Mouse (Mus musculus) left cerebral cortex, postnatal 10 days (tissue): Measurements from ENCODE around the gene Caln1. TPM values are rescaled to one million over a fixed set of nuclear protein-coding genes. Genes with fewer than 3 reads are reported as not detected.

Experiments used
- DNase-seq, 2 experiments: peaks; one replicate each; pipeline ENCODE4 v3.0.0; 2021 to 2022; ENCODE audit warnings: low spot score in 2 of 2, mixed read lengths in 1 of 2; ENCODE audit errors: extremely low spot score in 1 of 2
- intact Hi-C: fragments of 180-260 bp; cut with DNase I; formaldehyde crosslinking; loops from one replicate; pipeline ENCODE4 v1.15.1; 2025
- total RNA-seq, 2 experiments: library from RNA; stranded (reverse); gene quantifications; 2 replicates each; pipeline ENCODE4 v1.2.3; 2021

The Caln1 gene
- total RNA-seq, 2 experiments from 2014 or later = 174 to 184 TPM

- no peak for DNase-seq
- intact Hi-C loops = loop anchor here (2.0 to 5.0 kb wide), 3 partner anchors 405 to 585 kb away; no protein-coding TSS in a partner anchor
Observed at GRCm38 (mm10) chr5:130852182-130852581, 482.9 kb downstream of the Caln1 start.

- DNase-seq = peak; percentile 85 to 87
- intact Hi-C loops = loop anchor here (2.0 to 5.0 kb wide), 3 partner anchors 406 to 587 kb away; no protein-coding TSS in a partner anchor
Observed at GRCm38 (mm10) chr5:130853371-130853770, 484.1 kb downstream of the Caln1 start.

- DNase-seq = no peak
- intact Hi-C loops = loop anchor here (5.0 kb wide), 2 partner anchors 407 to 447 kb away; no protein-coding TSS in a partner anchor
Observed at GRCm38 (mm10) chr5:130854430-130854829, 485.2 kb downstream of the Caln1 start.

DNA sequence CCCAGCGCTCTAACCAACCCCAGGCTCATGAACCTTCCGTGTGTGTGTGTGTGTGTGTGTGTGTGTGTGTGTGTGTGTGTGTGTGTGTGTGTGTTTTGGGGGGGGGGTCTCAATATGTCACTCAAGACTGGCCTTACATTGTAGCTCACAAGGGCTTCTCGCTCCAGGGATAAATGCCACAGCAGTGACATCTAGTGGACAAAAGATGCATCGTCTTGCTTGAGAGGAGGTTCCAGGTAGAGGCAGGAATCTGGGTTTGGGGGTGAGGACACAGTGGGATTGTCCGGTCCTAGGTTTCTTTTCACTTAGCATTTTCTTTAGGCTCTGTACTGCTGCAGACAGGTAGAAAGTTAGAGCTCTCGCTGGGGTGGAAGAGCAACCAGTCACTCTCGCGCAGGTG is 488.9 kb downstream of the Caln1 start:
- DNase-seq = peak in 1 of 2 experiments; percentile 24
- intact Hi-C loops = no loop called here

DNA sequence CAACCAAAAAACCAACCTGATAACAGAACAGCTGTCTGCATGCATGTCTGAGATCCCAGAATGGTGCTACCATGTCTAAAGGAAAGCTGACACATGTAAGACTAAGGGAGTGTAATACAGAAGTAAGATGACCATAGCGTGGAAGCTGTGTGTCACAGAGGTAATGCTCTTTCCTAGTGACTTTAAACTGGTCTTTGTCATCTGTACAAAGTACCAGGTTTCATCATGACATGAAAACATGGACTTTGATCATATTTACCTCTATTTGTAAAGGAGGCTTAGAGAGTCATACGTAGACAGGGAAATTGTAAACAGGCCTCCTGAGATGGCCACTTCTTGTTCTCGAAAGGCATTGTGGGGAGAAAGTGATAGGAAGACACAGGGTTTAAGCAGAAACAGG is 489.5 kb downstream of the Caln1 start:
- DNase-seq = no peak
- intact Hi-C loops = no loop called here

DNA sequence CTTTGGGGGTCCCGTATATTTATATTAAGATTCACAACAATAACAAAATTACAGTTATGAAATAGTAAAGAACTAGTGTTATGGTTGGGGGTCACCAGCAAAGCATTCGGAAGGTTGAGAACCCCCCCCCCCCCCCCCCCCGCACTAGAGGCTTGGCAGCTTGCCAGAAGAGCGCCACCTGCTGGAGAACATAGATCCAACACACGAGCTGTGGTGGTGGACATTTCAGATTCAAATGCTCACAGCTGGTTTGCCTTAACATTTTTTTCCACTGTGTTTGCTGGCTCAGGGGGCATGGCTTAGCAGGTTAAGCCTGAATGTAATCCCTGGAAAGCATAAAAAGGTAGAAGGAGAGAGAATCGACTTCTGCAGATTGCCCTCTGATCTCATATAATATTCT is 490.5 kb downstream of the Caln1 start:
- intact Hi-C loops = loop anchor here (5.0 to 10.0 kb wide), 2 partner anchors 145 to 448 kb away; partner anchors contain the start of gene Galnt17

DNA sequence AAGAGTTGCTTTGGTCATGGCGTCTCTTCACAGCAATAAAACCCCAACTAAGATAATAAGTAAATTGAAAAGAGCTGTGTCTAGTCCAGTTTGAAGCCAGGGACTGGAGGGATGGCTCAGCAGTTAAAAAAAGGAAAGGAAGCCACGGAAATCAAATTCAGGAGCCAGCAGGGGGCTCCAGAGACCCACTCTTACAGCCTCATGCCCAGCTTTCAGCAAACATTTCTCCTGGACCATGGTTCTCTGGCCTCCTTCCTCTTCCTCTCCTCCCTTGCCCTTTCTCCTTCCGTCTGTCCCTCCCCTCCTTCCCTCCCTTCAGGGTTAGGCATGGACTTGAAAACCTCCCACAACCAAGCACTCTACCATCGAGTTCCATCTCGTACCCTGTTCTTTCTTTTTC is 493.0 kb downstream of the Caln1 start:
- intact Hi-C loops = loop anchor here (1.0 to 10.0 kb wide), 3 partner anchors 142 to 568 kb away; partner anchors contain the start of gene Galnt17
- peak; percentile 50 to 52 for DNase-seq

More for the DNA sequence above, 490.5 kb downstream of the Caln1 start:
- no peak for DNase-seq

- intact Hi-C loops = loop anchor here (10.0 kb wide), 1 partner anchor 135 kb away; no protein-coding TSS in a partner anchor
Observed at GRCm38 (mm10) chr5:130869869-130870268, 500.6 kb downstream of the Caln1 start.

DNA sequence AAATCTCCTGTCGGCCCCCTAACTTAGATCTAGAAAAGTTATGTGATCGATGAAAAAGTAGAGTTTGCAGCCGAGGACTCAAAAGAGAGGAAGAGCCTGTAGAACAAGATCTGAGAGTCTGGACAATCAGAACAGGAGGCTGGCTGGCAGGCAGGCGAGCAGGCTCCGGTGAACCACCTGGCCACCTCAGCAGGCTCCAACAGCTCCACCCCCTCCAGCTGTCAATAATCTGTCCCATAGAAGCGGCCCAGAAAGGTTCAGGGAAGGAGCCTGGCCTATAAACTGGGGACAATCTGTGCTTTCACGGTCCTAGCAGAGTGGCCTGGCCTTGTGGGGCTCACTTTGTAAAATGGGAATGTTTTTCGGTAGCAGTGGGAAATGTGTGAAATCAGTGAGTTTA is 501.8 kb downstream of the Caln1 start:
- intact Hi-C loops = no loop called here

More at GRCm38 (mm10) chr5:130869869-130870268, 500.6 kb downstream of the Caln1 start:
- no peak for DNase-seq

DNA sequence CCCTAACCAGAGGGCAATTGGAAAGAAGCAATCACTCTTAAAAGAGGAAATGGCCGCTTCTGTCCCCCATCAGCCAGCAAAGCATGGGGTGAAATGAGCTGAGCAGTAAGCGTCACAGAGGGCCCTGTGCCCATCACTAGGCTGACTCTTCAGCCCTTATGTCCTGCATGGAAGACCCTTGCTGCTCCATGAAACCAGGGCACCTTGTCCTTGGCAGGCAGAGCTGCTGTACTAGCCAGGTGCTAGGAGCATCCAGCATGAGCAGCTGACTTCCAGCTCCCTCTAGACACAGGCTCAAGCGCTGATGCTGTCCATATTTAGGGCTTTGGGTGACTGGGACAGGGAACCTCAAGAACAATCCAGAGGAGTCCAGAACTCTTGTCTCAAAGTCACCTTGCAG is 506.1 kb downstream of the Caln1 start:
- intact Hi-C loops = no loop called here
- no peak for DNase-seq

More for the DNA sequence above, 501.8 kb downstream of the Caln1 start:
- DNase-seq = no peak

DNA sequence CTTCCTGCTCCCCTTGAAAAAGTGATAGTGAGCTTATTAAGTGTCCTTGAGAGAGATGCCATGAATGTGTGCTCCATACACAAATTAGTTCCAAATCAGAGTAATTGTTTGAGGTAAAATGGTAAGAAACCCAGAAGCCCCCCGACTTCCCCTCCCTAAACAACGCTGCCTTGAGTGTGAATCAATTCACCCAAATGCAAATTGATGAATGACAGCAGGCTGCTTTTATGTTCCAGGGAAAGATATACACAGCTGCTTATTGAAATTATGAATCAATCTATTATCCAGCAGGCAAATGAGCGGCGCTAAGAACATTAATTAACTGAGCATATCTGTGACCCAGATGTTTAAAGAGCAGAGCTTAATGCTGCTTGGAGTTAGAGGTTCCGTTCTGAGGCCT is 511.1 kb downstream of the Caln1 start:
- no peak for DNase-seq
- intact Hi-C loops = no loop called here

DNA sequence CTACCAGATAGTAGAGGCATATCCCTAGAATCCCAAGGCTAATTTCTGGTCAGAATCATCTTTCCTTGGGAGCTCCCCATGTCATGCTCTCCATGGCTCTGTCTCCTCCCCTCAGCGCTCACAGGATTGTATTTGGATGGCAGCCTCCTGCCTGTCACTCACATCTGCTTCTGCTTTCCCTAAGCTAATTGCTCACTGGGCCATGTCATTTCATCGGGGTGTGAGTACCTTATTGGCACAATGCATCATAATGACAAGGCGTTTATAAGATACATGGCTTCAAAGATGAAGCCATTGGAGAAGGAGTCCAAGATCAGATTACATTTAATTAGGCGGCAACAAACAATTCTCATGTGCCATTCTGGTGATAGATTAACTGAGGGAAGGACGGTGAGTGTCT is 522.5 kb downstream of the Caln1 start:
- intact Hi-C loops = no loop called here

DNA sequence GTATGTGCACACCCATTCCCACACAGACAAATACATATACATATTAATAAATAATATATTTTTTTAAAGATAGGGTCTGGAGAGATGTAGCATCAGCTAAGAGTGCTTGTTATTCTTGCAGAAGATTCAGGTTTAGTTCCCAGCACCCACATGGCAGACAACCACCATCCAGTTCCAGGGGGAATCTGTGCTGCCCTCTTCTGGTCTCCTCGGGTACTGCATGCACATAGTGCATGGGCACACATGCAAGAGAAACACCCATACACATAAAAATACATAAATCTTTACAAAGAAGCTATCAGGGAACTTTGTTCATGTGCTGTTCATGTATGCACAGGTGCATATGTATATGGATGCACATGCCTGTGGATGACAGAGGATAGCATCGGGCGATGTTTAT is 526.7 kb downstream of the Caln1 start:
- intact Hi-C loops = no loop called here

More for the DNA sequence above, 522.5 kb downstream of the Caln1 start:
- no peak for DNase-seq

More for the DNA sequence above, 526.7 kb downstream of the Caln1 start:
- DNase-seq = no peak

Other genes with a start within 250 kb of the Caln1 start
- gene Kctd7, start 224.6 kb upstream of the Caln1 start, total RNA-seq = 10 to 100 TPM; 13.6 to 14.4 TPM
- gene Rabgef1, start 197.7 kb upstream of the Caln1 start, total RNA-seq = 10 to 100 TPM; 41.4 to 42.8 TPM
- gene Tmem248, start 152.4 kb upstream of the Caln1 start, total RNA-seq = 10 to 100 TPM; 44.8 to 45.6 TPM
- gene Sbds, start 113.9 kb upstream of the Caln1 start, total RNA-seq = 10 to 100 TPM; 45.8 to 48.7 TPM
- gene Tyw1, start 113.8 kb upstream of the Caln1 start, total RNA-seq = 10 to 100 TPM; 16.8 to 20.9 TPM
- not detected for gene A330070K13Rik, start 15.2 kb downstream of the Caln1 start, total RNA-seq